Mouse (Mus musculus) cerebellum, adult 8-10 months (tissue): ENCODE measurements around the gene Sbno1.
A peak's percentile ranks its signal among the peaks of the same experiment; 100 is the strongest.

Source experiments
- DNase-seq: peaks from one replicate; pipeline ENCODE4 v3.0.0; 2022

Sbno1 gene

GRCm38 (mm10) chr5:124442628-124443027 lies 16.8 kb upstream of the Sbno1 start:
- DNase-seq, result no peak

GRCm38 (mm10) chr5:124440094-124440701 lies 14.4 kb upstream of the Sbno1 start:
- peak; percentile 66 for DNase-seq

GRCm38 (mm10) chr5:124439447-124440093 lies 13.8 kb upstream of the Sbno1 start, which contains the start of gene Kmt5a:
Gene Kmt5a (plus strand): TSS chr5:124439930.
- peak; percentile 97 for DNase-seq

GRCm38 (mm10) chr5:124438746-124439145 lies 12.9 kb upstream of the Sbno1 start:
- DNase-seq, result no peak

GRCm38 (mm10) chr5:124438229-124438628 lies 12.4 kb upstream of the Sbno1 start:
- DNase-seq, result no peak

GRCm38 (mm10) chr5:124433048-124433447 lies 7.2 kb upstream of the Sbno1 start:
- DNase-seq, result no peak

- DNase-seq, result peak; percentile 73
Measured at GRCm38 (mm10) chr5:124432398-124433012, 6.7 kb upstream of the Sbno1 start.

- DNase-seq, result no peak
Measured at GRCm38 (mm10) chr5:124426475-124427071, 772 bp upstream of the Sbno1 start.

GRCm38 (mm10) chr5:124424723-124425411 lies 934 bp downstream of the Sbno1 start:
- no peak for DNase-seq

GRCm38 (mm10) chr5:124424200-124424722 lies 1.5 kb downstream of the Sbno1 start:
- DNase-seq, result no peak

GRCm38 (mm10) chr5:124421786-124422185 lies 4.0 kb downstream of the Sbno1 start:
- DNase-seq, result no peak

GRCm38 (mm10) chr5:124418903-124419302 lies 6.9 kb downstream of the Sbno1 start:
- no peak for DNase-seq

GRCm38 (mm10) chr5:124412163-124412562 lies 13.6 kb downstream of the Sbno1 start:
- no peak for DNase-seq

GRCm38 (mm10) chr5:124410808-124411207 lies 15.0 kb downstream of the Sbno1 start:
- DNase-seq, result no peak

GRCm38 (mm10) chr5:124393726-124394125 lies 32.1 kb downstream of the Sbno1 start:
- no peak for DNase-seq

GRCm38 (mm10) chr5:124392412-124392811 lies 33.4 kb downstream of the Sbno1 start:
- no peak for DNase-seq

GRCm38 (mm10) chr5:124387932-124388331 lies 37.9 kb downstream of the Sbno1 start:
- DNase-seq, result no peak

GRCm38 (mm10) chr5:124380121-124380520 lies 45.7 kb downstream of the Sbno1 start:
- DNase-seq, result no peak

- no peak for DNase-seq
Measured at GRCm38 (mm10) chr5:124377149-124377548, 48.7 kb downstream of the Sbno1 start.

- no peak for DNase-seq
Measured at GRCm38 (mm10) chr5:124376401-124376800, 49.4 kb downstream of the Sbno1 start.

- no peak for DNase-seq
Measured at GRCm38 (mm10) chr5:124374298-124374697, 51.5 kb downstream of the Sbno1 start.

GRCm38 (mm10) chr5:124366721-124367120 lies 59.1 kb downstream of the Sbno1 start:
- DNase-seq, result no peak

GRCm38 (mm10) chr5:124365754-124366153 lies 60.0 kb downstream of the Sbno1 start:
- no peak for DNase-seq
